Mouse (Mus musculus) regulatory T cell (primary cell): ENCODE results near the gene Zfp981.
"Not testable (repeated sequence)": the region's sequence is repeated elsewhere in the genome, so short reads cannot be mapped to it uniquely, and the experiment has no call there.

Experiments used
- in situ Hi-C: fragments of 300-600 bp; cut with MboI, MseI; formaldehyde crosslinking; loops from one replicate; pipeline ENCODE4 v1.15.1; 2025; ENCODE audit warnings: high pct_unique_total_duplicates

The Zfp981 gene

DNA sequence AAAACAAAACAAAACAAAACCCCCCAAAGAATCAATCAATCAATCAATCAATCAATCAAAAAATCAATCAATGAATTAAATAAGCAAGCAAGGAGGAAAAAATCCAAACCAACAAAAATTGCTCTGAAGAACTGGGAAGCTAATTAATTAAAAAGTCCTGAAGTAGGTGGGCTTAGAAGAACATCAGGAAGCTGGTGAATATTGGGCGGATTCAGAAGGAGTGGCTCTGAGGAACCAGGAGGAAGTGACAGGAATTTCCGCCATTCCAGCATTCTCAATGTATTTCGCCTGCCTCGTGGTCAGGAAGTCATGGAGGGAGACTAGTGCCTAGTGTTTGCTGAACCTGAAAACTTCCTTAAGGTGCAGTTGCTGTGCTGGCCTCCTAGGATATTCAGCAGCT is at the start of gene Zfp981:
TSS of gene Zfp981 (plus strand) at position 301 of the 400 bp plus-strand sequence.
- in situ Hi-C loops = not testable (repeated sequence)

DNA sequence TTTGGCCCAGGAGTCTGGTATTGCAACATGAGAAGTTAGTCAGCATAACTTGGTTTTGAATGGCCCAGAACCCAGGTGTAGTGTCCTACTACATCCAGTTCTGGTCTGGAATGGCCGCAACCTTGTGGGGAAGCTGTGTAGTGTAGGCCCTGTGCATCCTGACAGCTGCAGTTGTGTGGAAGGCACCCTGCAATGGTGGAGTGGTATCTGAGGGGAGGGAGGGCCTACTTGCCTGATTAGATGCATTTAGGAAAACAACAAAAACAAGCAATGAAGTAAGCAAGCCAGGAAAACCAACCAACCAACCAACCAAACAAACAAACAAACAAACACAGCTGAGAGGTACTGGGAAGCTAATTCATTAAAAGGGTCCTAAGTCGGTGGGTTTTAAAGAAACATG is 49.3 kb upstream of the Zfp981 start:
- in situ Hi-C loops = loop anchor here (5.0 to 25.0 kb wide), 2 partner anchors 635 to 1015 kb away; no protein-coding TSS in a partner anchor

DNA sequence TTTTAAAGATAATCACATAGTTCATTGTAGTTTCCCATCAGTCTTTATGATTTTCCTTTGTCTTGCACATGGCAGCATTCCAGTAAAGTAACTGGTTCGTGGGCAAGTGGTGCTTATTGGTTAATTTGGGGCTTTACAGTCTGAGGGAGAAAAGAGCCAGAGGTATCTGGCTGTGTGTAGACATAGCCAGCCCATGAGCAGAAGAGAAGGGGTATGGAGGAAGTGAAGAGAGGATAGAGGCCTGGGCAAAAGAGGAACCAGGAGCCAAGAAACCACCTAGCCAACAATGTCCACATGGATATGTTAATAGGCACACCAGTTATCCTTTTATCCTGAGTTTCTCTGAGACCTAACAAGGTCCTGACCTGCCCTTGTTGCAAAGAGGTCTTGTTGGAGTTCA is 47.7 kb upstream of the Zfp981 start:
- in situ Hi-C loops = loop anchor here (5.0 to 25.0 kb wide), 2 partner anchors 637 to 1017 kb away; no protein-coding TSS in a partner anchor

DNA sequence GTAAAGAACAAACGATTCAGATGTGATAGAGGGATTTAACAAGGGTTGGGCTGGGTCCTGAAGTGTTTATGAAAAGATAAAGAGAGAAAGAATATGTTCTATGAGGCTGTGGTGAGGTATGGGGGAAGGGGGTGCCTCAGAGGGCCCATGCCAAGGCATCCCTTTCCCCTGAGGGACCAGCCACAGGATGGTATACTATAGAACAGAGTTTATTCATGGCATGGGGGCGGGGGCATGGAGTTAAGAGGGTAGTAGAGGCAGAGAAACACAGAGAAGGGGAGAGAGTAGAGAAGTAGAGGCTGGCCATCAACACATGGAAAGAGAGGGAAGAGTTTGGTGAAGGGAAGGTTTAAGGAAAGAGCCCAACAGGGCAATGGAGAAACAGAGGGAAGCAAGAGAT is 46.9 kb upstream of the Zfp981 start:
- in situ Hi-C loops = loop anchor here (5.0 to 25.0 kb wide), 4 partner anchors 192 to 1018 kb away; no protein-coding TSS in a partner anchor

DNA sequence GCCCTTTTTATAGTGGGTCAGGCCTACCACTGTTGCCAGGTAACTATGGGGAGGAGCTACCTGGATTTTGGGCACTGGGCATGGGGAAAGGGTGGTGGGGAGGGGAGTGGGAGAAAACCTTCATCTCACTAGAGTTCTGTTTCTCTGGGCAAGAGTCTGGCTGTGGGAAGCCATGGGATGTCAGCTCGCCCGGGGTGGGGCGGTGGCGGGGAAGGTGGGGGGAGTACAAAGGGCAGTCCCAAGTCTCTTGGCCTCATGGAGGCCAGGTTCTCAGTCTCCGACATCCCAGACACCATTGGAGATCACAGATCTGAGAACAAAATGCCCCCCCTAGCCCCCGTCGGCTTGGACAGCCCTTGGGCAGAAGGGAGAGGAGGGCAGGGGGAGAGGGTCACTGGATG is 46.5 kb upstream of the Zfp981 start:
- in situ Hi-C loops = loop anchor here (5.0 to 25.0 kb wide), 3 partner anchors 192 to 1018 kb away; no protein-coding TSS in a partner anchor

DNA sequence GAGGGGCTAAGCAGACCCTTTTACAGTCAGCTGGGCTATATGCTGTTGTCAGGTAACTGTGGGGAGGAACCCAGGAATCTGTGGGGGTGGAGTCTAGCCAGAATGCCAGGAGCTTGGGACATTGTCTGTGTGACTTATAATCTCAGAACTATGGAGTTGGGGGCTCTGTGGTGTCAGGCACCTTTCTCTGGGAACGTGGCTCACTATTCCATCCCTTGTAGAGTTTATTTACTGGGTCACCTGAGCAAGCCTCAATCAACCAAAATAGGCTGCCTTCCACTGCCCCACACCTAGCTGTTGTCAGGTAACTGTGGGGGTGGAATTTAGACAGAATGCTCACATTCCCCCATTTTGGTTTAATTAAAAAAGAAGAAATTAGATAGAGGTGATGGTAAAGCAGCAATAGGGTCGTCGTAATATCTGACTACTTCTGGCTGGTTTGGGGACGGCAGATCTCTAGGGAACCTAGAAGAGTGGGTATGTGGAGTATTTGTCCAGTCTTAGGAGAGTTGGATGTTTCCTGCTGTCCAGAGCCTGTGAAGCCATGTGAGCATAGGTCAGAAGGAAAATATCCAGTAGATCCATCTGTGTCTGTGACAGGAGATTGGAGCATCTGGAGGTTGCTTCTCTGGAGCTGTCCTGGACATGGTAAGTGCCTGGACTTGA is 45.6 kb upstream of the Zfp981 start:
- in situ Hi-C loops = loop anchor here (5.0 to 25.0 kb wide), 3 partner anchors 191 to 1019 kb away; no protein-coding TSS in a partner anchor

DNA sequence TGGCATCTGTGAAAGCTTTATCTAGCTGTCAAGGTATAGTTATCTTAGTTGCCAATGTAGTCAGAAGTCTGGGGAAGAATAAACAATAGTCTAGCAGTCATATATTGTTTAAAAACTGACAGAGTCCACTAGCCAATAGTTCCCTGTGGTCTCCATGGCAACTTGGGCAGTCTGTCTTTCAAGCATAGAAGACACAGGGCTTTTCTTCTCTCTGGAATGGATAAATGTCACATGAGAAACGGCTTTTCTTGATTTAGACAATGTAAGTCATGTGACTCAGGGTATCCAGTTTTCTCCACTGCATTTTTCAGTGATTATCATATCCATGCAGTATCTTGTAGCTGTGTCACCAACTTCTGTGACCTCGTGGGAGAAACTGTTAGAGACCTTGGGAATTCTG is 44.7 kb upstream of the Zfp981 start:
- in situ Hi-C loops = loop anchor here (5.0 to 25.0 kb wide), 3 partner anchors 190 to 1020 kb away; no protein-coding TSS in a partner anchor

DNA sequence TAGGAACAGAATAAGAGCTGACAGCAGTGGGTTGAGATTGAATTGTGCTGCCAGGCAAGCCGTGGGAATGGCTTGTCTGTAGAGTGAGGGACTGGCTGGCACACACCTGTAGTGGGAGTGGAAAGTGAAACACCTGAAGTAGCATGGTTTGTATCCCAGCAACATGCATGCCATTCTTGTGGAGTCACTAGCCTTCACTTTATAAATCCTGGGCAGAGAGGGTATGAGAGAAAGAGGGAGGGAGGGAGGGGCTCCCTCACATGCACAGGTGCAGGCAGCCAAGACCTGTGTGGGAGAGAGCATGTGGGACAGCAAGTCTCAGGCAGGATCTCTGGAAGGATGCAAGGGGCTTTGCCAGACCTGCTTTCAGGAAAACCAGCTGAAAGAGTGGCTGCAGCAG is 44.1 kb upstream of the Zfp981 start:
- in situ Hi-C loops = loop anchor here (5.0 to 25.0 kb wide), 3 partner anchors 190 to 1020 kb away; no protein-coding TSS in a partner anchor

DNA sequence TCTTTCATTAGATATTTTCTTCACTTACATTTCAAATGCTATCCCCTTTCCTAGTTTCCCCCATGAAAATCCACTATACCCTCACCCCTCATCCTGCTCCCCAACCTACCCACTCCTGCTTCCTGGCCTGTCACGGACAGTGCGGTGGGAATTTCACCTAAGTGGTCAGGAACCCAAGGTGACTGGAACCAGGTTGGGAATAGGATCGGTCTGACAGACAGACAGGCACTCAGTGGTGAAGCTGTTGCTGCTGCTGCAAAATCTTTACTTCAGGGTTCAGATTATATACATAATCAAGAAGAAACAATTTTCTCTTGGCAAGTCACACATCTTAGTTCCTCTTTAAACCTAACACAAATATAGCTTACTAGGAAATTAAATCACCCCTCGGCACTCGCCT is 42.0 kb upstream of the Zfp981 start:
- in situ Hi-C loops = loop anchor here (5.0 to 25.0 kb wide), 3 partner anchors 187 to 1023 kb away; no protein-coding TSS in a partner anchor

DNA sequence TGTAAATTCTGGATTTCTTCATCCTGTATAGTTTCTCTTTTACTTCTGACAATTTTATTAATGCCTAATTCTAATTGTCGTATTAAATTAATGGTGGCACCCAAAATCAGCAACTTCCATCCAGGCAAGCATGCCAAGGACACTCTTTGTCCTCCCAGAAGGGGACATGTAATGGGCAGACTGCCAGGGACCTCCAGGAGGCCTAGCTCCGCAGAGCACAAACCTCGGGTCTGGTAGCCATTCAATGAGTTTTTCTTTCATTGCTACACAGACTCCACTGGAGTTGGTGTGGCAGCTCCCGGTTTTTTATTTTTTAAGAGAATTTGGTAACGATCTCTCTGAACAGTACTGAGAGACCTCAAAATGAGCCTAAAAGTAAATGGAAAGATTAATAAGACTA is 41.1 kb upstream of the Zfp981 start:
- in situ Hi-C loops = loop anchor here (25.0 kb wide), 1 partner anchor 1023 kb away; no protein-coding TSS in a partner anchor

DNA sequence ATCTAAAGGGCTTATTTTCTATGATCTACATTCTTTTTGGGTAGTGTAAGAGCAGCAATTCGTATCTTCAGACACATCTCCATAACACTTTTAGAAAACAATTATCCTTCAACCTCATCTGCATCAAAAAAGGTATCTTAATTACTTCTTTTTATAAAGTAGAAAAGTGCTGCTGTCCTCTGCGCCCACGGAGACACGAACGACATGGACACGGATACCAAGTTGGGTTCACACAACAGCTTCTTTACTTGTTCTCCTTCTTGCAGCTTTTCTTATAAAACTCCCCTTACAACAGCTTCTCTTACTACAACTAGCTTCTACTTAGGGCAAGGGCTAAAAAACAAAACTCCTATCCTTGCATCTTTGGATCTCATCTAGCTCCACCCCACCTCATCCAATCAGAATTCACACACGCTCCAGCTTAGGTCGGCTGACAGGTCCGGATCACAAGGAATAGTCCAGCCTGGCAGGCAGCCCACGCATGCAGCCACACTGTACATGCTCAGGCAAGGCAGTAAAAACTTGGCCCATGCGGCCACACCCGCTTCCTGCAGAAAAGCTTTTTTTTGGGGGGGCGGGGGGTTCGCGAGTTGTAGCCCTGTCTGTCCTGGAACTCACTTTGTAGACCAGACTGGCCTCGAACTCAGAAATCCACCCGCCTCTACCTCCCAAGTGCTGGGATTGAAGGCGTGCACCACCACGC is 38.0 kb upstream of the Zfp981 start:
- in situ Hi-C loops = loop anchor here (25.0 kb wide), 1 partner anchor 1026 kb away; no protein-coding TSS in a partner anchor

DNA sequence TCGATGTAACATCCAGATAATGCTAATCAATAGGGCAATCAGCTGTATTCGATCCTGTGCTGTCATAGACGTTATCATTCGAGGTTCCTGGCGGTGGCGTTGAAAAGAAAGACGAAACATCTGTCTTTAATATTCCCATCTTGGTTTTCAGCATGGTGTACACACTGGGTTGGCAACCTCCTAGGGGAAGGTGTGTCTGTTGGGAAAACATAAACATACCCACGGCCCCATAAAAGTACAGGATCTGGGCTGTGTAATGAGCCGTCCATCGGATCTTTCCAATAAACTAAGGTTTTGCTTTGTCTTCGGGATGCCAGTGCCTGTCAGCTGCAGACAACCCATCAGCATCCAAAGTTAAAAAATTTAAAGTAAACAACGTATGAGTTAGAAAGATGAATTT is 31.8 kb upstream of the Zfp981 start:
- in situ Hi-C loops = loop anchor here (25.0 kb wide), 1 partner anchor 1033 kb away; no protein-coding TSS in a partner anchor

DNA sequence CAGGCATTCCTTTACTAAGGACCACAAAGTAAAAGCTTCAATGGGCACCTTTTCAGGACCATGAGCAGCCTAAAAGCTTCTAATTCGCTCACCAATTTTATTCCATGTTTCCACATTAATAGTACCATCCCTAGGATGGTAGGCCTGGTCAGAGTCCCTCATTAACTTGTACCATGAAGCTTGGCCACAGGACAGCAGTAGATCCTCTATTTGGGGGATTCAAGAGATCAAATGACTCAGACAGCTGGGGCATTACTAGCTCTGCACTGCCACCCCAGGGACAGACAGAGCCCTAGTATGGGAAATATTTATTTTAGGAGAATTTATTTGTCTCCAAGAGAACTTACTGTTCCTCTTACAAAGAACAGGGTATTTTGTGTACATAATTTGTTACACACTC is 27.6 kb upstream of the Zfp981 start:
- in situ Hi-C loops = loop anchor here (25.0 kb wide), 1 partner anchor 1037 kb away; no protein-coding TSS in a partner anchor

DNA sequence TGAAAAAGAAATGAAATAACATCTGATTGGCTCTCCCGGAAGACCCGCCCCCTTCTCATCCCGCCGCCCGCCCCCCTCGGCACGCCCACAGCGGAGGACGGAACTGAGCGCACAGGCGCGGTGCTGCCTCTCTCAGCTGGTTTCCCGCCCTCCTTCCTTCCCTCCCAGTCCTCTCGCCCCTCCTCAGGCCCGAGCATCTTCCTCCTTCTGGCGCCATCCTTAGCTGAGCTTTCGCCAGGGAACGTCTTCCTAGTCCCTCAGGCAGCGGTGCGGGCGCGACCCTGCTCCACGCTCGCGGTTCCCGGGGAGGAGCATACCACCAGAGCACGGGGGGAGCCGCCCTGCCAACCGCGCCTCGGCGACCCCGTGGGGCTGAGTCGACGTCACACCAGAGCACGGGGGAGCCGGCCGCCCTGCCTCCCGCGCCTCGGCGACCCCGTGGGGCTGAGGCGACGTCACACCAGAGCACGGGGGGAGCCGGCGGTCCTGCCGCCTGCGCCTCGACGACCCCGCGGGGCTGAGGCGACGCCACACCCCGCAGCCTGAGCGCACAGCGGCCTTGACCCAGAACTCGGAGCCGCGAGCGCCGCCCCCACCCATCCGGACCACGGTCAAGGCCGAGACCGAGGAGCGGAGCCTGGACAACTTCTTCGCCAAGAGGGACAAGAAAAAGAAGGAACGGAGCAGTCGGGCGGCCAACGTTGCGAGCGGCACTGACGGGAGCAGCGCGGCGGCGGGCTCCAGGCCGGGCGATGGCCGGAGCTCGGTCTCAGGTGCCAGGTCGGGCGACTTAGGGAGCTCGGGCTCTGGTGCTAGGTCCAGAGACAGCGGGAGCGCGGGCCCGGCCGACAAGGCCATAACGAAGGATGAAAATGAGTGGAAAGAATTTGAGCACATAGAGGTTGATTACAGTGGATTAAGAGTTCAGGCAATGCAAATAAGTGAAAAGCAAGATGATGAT is 26.8 kb upstream of the Zfp981 start:
- in situ Hi-C loops = loop anchor here (25.0 kb wide), 3 partner anchors 213 to 1038 kb away; partner anchors contain the start of gene Zfp978

DNA sequence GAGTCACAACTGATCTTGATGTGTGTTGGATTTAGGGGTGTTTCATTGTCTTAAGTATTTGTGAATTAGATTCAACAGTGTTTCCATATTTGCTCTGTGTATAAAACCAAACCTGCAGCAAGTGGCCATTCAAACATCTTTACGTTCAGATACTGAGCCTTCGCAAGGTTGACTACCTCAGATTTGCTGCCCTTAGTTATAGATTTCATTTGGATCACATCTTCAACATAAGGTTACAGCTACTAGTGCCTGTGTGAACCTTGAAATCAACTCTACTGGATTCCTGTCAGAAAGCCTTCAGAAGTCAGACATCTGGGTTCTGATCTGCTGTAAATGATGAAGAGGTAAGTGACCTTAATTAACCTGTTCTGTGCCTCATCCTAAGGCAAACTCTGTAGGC is 25.6 kb upstream of the Zfp981 start:
- in situ Hi-C loops = loop anchor here (25.0 kb wide), 2 partner anchors 214 to 886 kb away; partner anchors contain the start of gene Zfp978

DNA sequence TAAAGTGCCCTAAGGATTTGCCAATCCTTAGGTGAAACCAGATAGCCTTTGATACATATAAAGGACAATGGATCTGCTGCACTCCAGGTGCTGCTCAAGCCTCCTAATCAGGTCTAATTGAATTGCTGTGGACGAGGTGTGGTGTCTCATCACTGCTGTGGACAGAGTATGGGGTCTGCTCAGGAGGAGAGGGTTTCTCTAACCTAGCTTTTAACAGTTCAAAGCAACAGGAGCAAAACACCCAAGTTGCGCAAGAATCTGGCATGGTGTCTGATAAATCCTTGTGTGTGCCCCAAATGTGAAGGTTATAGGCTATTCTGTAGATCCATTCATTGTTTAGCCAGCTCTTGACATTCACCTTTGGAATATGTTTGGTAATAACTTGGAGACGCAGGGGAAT is 24.9 kb upstream of the Zfp981 start:
- in situ Hi-C loops = loop anchor here (25.0 kb wide), 2 partner anchors 215 to 885 kb away; partner anchors contain the start of gene Zfp978

DNA sequence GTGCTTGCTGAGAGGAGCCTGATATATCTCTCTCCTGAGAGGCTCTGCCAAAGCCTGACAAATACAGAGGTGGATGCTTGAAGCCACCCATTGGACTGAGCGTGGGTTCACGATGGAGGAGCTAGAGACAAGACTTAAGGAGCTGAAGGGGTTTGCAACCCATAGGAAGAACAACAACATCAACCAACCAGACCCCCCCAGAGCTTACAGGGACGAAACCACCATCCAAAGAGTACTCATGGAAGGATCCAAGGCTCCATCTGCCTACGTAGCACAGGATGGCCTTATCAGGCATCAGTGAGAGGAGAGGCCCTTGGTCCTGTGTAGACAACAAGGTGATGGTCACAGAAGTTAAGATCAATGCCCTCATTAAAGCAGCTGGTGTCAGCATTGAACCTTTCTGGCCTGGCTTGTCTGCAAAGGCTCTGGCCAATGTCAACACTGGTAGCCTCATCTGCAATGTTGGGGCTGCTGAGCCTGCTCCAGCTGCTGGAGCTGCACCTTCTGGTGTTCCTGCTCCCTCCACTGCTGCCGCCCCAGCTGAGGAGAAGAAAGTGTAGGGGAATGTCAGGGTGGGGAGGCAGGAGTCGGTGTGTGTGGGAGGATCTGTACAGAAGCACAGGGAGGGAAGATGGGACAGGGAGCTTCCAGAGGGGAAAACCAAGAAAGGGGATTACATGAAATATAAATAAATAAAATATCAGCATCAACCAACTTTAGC is 21.3 kb upstream of the Zfp981 start:
- in situ Hi-C loops = loop anchor here (5.0 to 25.0 kb wide), 8 partner anchors 218 to 1252 kb away; partner anchors contain the start of gene Zfp978

DNA sequence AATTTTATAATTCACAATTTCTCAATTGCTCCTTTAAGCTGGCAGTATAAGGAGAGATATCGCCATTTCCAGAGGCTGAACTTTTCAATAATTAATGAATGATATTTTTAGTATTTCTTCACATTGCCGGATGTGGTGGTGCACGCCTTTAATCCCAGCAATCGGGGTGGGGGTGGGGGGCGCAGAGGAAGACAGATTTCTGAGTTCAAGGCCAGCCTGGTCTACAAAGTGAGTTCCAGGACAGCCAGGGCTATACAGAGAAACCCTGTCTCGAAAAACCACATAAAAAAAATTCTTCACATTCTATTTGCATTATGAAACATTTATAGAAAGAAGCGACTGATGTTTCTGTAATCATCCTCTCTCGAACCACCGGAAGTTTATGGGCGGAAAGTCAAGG is 19.3 kb upstream of the Zfp981 start:
- in situ Hi-C loops = loop anchor here (5.0 to 25.0 kb wide), 8 partner anchors 220 to 1250 kb away; partner anchors contain the start of gene Zfp978

DNA sequence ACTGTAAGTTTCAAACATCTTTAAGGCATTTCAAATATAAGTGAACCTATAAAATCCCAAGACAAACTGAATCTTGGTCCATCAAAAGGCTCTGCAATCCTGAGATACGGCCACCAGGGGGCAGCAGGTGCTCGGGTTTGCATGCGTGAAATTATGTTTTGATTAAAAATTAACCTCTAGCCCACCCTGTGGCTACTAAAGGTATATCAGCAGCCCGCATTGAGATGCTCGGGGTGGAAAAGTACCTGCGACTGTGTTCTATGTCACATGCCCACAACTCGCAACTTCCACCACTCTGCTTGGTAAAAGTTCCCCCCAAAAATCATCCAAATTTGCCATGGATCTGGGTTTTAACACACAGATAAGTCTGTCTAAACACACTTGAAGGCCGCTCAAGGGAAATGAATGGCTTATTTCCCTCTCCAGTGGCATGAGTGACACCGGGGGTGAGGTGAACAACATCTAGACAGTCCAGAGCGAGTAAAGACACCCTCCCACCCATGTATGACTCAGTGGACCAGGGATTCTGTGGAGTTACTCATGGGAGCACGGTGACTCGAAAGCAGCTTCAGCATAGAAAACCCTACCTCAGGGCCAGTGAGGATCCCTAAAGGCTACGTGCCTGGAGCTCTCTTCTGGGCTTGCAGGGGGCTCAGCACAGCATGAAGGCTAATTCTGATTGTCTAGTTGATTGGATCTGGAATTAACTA is 18.1 kb upstream of the Zfp981 start:
- in situ Hi-C loops = loop anchor here (5.0 to 25.0 kb wide), 8 partner anchors 221 to 1249 kb away; partner anchors contain the start of gene Zfp978
